ENCODE assay signal across 9 mouse cellular contexts in genomic region chr5:148908191-148909056, GRCm38 (mm10). TPM values are rescaled to one million over a fixed set of nuclear protein-coding genes. Genes with fewer than 3 reads are reported as not detected.
DNase-seq lines count a peak whose midpoint lies in the region; ATAC-seq and TF ChIP-seq lines count a peak whose summit lies in the region.
"Had no signal": no experiment of that assay in that cellular context is flagged by ENCODE, and none has a peak within 500 bp of the region (broad histone marks: within the 10 kb centered on the region; RNA-seq: fewer than 3 reads in every experiment).

No protein-coding gene starts in this region.

- no peak for ATAC-seq in heart, embryonic 11.5 days (replicated peaks; ENCODE audit: insufficient number of reproducible peaks, low FRiP score, low TSS enrichment)
- peak; percentile 58 for ATAC-seq in hindbrain, embryonic 11.5 days (ENCODE audit: low FRiP score)

- H3K4me2 ChIP-seq in heart, embryonic 11.5 days: peak overlapping the region; percentile 27
- H3K4me2 ChIP-seq in hindbrain, embryonic 11.5 days (replicated peaks; ENCODE audit: low read depth, low read length): no peak overlapping the region

- DNase-seq in heart, postnatal 25 days (ENCODE audit: low spot score): no peak
- DNase-seq in brain, embryonic 14.5 days (ENCODE audit: low read depth): peak; percentile 42
- peak; percentile 44 for DNase-seq in hindbrain, embryonic 11.5 days (ENCODE audit: low spot score)
- DNase-seq in midbrain, embryonic 10.5 days (ENCODE audit: low spot score): no peak
- DNase-seq in cerebellum, adult 2 months: no peak
- no peak for DNase-seq in cerebellum, adult 11 months
- no peak for DNase-seq in right cerebral cortex, postnatal 36 days (ENCODE audit: low spot score in 2 of 2)

- no peak for TF ChIP-seq CTCF in brain, embryonic 14.5 days (IDR thresholded peaks at IDR 0.05; ENCODE audit: borderline replicate concordance, extremely low read depth, insufficient read depth, insufficient read length)
- TF ChIP-seq CTCF in cerebellum, adult 2 months (IDR thresholded peaks at IDR 0.05; ENCODE audit: borderline replicate concordance, insufficient read depth, low read depth, low read length): no peak

- H3K27ac ChIP-seq in heart, embryonic 11.5 days (ENCODE audit: low read depth, low read length): peak overlapping the region; percentile 57; the same call in 1 of the 2 replicates
- H3K27ac ChIP-seq in hindbrain, embryonic 11.5 days (ENCODE audit: low read depth, low read length): peak overlapping the region; percentile 27
- H3K27ac ChIP-seq in midbrain, embryonic 10.5 days (replicated peaks): peak overlapping the region; percentile 74
- no peak overlapping the region for H3K27ac ChIP-seq in cerebellum, adult 2 months (ENCODE audit: insufficient read depth, low read length)

- WGBS in heart, embryonic 11.5 days (ENCODE audit: insufficient replicate concordance): 42% methylated on average over 17 of the region's 17 CpGs
- 62% methylated on average over 17 of the region's 17 CpGs for WGBS in hindbrain, embryonic 11.5 days
- WGBS in midbrain, embryonic 10.5 days: 72% methylated on average over 17 of the region's 17 CpGs
- 45% methylated on average over 17 of the region's 17 CpGs for WGBS in cerebellum, adult 2 months

- intact Hi-C loops in heart, postnatal 25 days (cut with DNase I): no loop called here

- H3K27me3 ChIP-seq in heart, embryonic 11.5 days (ENCODE audit: control insufficient read depth, insufficient read depth, low read length): no peaks in the 10 kb centered on the region
- no peaks in the 10 kb centered on the region for H3K27me3 ChIP-seq in hindbrain, embryonic 11.5 days (ENCODE audit: control insufficient read depth, insufficient read depth, low read length)
- H3K27me3 ChIP-seq in midbrain, embryonic 10.5 days (ENCODE audit: low read depth, poor library complexity, severe bottlenecking): no peaks in the 10 kb centered on the region
- no peaks in the 10 kb centered on the region for H3K27me3 ChIP-seq in cerebellum, adult 2 months (ENCODE audit: control insufficient read depth, insufficient read depth, low read length)

- peaks cover 6% of the 10 kb centered on the region for H3K36me3 ChIP-seq in heart, embryonic 11.5 days (ENCODE audit: control insufficient read depth, insufficient read depth, low read length)
- no peaks in the 10 kb centered on the region for H3K36me3 ChIP-seq in hindbrain, embryonic 11.5 days (ENCODE audit: control insufficient read depth, insufficient read depth, low read length)
- H3K36me3 ChIP-seq in midbrain, embryonic 10.5 days: peaks cover 74% of the 10 kb centered on the region

- no peak for TF ChIP-seq POLR2A in brain, embryonic 14.5 days (IDR thresholded peaks at IDR 0.05; ENCODE audit: borderline replicate concordance, extremely low read depth, insufficient read depth, insufficient read length, poor library complexity, severe bottlenecking)
- no peak for TF ChIP-seq POLR2A in cerebellum, adult 2 months (IDR thresholded peaks at IDR 0.05; ENCODE audit: borderline replicate concordance, insufficient read depth, low read length)

- 0 out of 2 replicates have a peak overlapping the region, but pooled peaks have one; percentile 2 for H3K9ac ChIP-seq in heart, embryonic 11.5 days (ENCODE audit: low read depth, low read length)
- H3K9ac ChIP-seq in hindbrain, embryonic 11.5 days (ENCODE audit: low read depth, low read length): no peak overlapping the region

- no peaks in the 10 kb centered on the region for H3K9me3 ChIP-seq in heart, embryonic 11.5 days (replicated peaks; ENCODE audit: control insufficient read depth, low read length)
- H3K9me3 ChIP-seq in hindbrain, embryonic 11.5 days (ENCODE audit: control insufficient read depth, low read length): no peaks in the 10 kb centered on the region
- no peaks in the 10 kb centered on the region for H3K9me3 ChIP-seq in midbrain, embryonic 10.5 days (replicated peaks)

- H3K4me3 ChIP-seq in heart, embryonic 11.5 days (ENCODE audit: low read depth, low read length): no peak overlapping the region
- no peak overlapping the region for H3K4me3 ChIP-seq in hindbrain, embryonic 11.5 days (ENCODE audit: low read depth, low read length)
- no peak overlapping the region for H3K4me3 ChIP-seq in midbrain, embryonic 10.5 days
- no peak overlapping the region for H3K4me3 ChIP-seq in cerebellum, adult 2 months (replicated peaks; ENCODE audit: insufficient read depth, low read depth, low read length)
- H3K4me3 ChIP-seq: left cerebral cortex, adult 2 months had no signal

- peaks cover 25% of the 10 kb centered on the region for H3K4me1 ChIP-seq in heart, embryonic 11.5 days (ENCODE audit: control insufficient read depth, insufficient read depth, low read length)
- H3K4me1 ChIP-seq in hindbrain, embryonic 11.5 days (replicated peaks; ENCODE audit: control insufficient read depth, insufficient read depth, low read length): peaks cover 9% of the 10 kb centered on the region; the same call in 1 of the 2 replicates
- H3K4me1 ChIP-seq in midbrain, embryonic 10.5 days: peaks cover 22% of the 10 kb centered on the region
- peaks cover 3% of the 10 kb centered on the region; the same call in 1 of the 2 replicates for H3K4me1 ChIP-seq in cerebellum, adult 2 months (ENCODE audit: control insufficient read depth, insufficient read depth, low read length)

RNA-seq across cellular contexts. Expression of gene Katnal1, which starts 20.7 kb away (rescaled TPM):
- polyA plus RNA-seq in heart, embryonic 11.5 days (2014; fragmentation: Nextera tagmentation; extraction: Ambion mirVana): 17.4 and 18.5 TPM in 2 replicates
- total RNA-seq in heart, postnatal 25 days (2021): 1 to 10 TPM; 9.2 to 9.9 TPM
- 21.4 and 27.0 TPM in 2 replicates for polyA plus RNA-seq in brain, embryonic 14.5 days (2012; rRNA removed)
- 32.1 and 37.0 TPM in 2 replicates for polyA plus RNA-seq in hindbrain, embryonic 11.5 days (2014; fragmentation: Nextera tagmentation; extraction: Ambion mirVana)
- 24.2 and 29.5 TPM in 2 replicates for polyA plus RNA-seq in midbrain, embryonic 10.5 days (2016; fragmentation: Nextera tagmentation; extraction: Ambion mirVana)
- polyA plus RNA-seq in cerebellum, adult 2 months (2012; rRNA removed): 41.0 and 41.7 TPM in 2 replicates

Comparison
In these comparisons a context has a peak if more than half of its experiments do, and no peak if none do; other contexts are left out.
1. DNase-seq: peak in brain, embryonic 14.5 days (single experiment) and hindbrain, embryonic 11.5 days (single experiment); none in heart, postnatal 25 days (single experiment), midbrain, embryonic 10.5 days (single experiment), cerebellum, adult 2 months (0 of 2), cerebellum, adult 11 months (single experiment) and right cerebral cortex, postnatal 36 days (0 of 2).